Comparison of ENCODE assay signal across 12 mouse cellular contexts in genomic region chr16:79449732-79450131, GRCm38 (mm10).
DNase-seq lines count a peak whose midpoint lies in the region; ATAC-seq lines count a peak whose summit lies in the region.
"Had no signal": no experiment of that assay in that cellular context is flagged by ENCODE, and none has a peak within 500 bp of the region (broad histone marks: within the 10 kb centered on the region; RNA-seq: fewer than 3 reads in every experiment).

No protein-coding gene starts in this region.

- 58% methylated on average over 1 of the region's 1 CpGs for WGBS in midbrain, embryonic 12.5 days
- 58% methylated on average over 1 of the region's 1 CpGs for WGBS in midbrain, embryonic 10.5 days
- 27% methylated on average over 1 of the region's 1 CpGs for WGBS in forebrain, embryonic 14.5 days
- 19% methylated on average over 1 of the region's 1 CpGs for WGBS in midbrain, embryonic 14.5 days

- no peak overlapping the region for H3K27ac ChIP-seq in midbrain, embryonic 12.5 days (replicated peaks)
- H3K27ac ChIP-seq in midbrain, embryonic 10.5 days (replicated peaks): no peak overlapping the region
- H3K27ac ChIP-seq in forebrain, embryonic 14.5 days (ENCODE audit: low read depth, low read length): no peak overlapping the region; the same call in 1 of the 2 replicates
- no peak overlapping the region for H3K27ac ChIP-seq in midbrain, embryonic 14.5 days (replicated peaks; ENCODE audit: low read depth, low read length)
- H3K27ac ChIP-seq: heart, embryonic 10.5 days had no signal

- no peaks in the 10 kb centered on the region for H3K27me3 ChIP-seq in midbrain, embryonic 12.5 days
- H3K27me3 ChIP-seq in midbrain, embryonic 10.5 days (ENCODE audit: low read depth, poor library complexity, severe bottlenecking): no peaks in the 10 kb centered on the region
- no peaks in the 10 kb centered on the region for H3K27me3 ChIP-seq in forebrain, embryonic 14.5 days (replicated peaks; ENCODE audit: control insufficient read depth, insufficient read depth, low read length)
- no peaks in the 10 kb centered on the region for H3K27me3 ChIP-seq in midbrain, embryonic 14.5 days (ENCODE audit: control insufficient read depth, insufficient read depth, low read length)

- no peaks in the 10 kb centered on the region for H3K9me3 ChIP-seq in midbrain, embryonic 12.5 days
- no peaks in the 10 kb centered on the region for H3K9me3 ChIP-seq in midbrain, embryonic 10.5 days (replicated peaks)
- H3K9me3 ChIP-seq in forebrain, embryonic 14.5 days (replicated peaks; ENCODE audit: control insufficient read depth, low read length): no peaks in the 10 kb centered on the region
- H3K9me3 ChIP-seq in midbrain, embryonic 14.5 days (ENCODE audit: control insufficient read depth, low read length): no peaks in the 10 kb centered on the region
- H3K9me3 ChIP-seq: heart, embryonic 10.5 days had no signal

- no peaks in the 10 kb centered on the region for H3K36me3 ChIP-seq in midbrain, embryonic 12.5 days
- H3K36me3 ChIP-seq in midbrain, embryonic 10.5 days: no peaks in the 10 kb centered on the region
- no peaks in the 10 kb centered on the region for H3K36me3 ChIP-seq in forebrain, embryonic 14.5 days (ENCODE audit: control insufficient read depth, insufficient read depth, low read length)
- H3K36me3 ChIP-seq in midbrain, embryonic 14.5 days (ENCODE audit: control insufficient read depth, insufficient read depth, low read length): no peaks in the 10 kb centered on the region
- H3K36me3 ChIP-seq: heart, embryonic 10.5 days had no signal

- H3K4me3 ChIP-seq in midbrain, embryonic 12.5 days: no peak overlapping the region
- no peak overlapping the region for H3K4me3 ChIP-seq in midbrain, embryonic 10.5 days
- no peak overlapping the region for H3K4me3 ChIP-seq in forebrain, embryonic 14.5 days (ENCODE audit: low read depth, low read length)
- H3K4me3 ChIP-seq in midbrain, embryonic 14.5 days (replicated peaks; ENCODE audit: low read depth, low read length): no peak overlapping the region
- H3K4me3 ChIP-seq: heart, embryonic 10.5 days; myocyte had no signal

- DNase-seq in midbrain, embryonic 10.5 days (ENCODE audit: low spot score): no peak
- DNase-seq in cerebellum, adult 8-10 months: peak; percentile 37
- peak; percentile 79 for DNase-seq in forebrain, embryonic 14.5 days (ENCODE audit: low spot score)
- DNase-seq in midbrain, embryonic 14.5 days: peak; percentile 12
- no peak for DNase-seq in heart, postnatal 4 days
- no peak for DNase-seq in right cerebral cortex, postnatal 4 days
- DNase-seq in adrenal gland, adult (ENCODE audit: inconsistent age in 2 of 2, low spot score in 1 of 2): no peak
- DNase-seq: thymus, postnatal 4 days had no signal

- ATAC-seq in midbrain, embryonic 12.5 days (ENCODE audit: low FRiP score, low read depth): peak; percentile 54
- ATAC-seq in forebrain, embryonic 14.5 days: peak; percentile 93
- ATAC-seq in midbrain, embryonic 14.5 days (ENCODE audit: low FRiP score, low TSS enrichment): no peak
- ATAC-seq: lung, postnatal 0 days had no signal

- no peak overlapping the region for H3K4me2 ChIP-seq in midbrain, embryonic 12.5 days (replicated peaks)
- no peak overlapping the region for H3K4me2 ChIP-seq in forebrain, embryonic 14.5 days (ENCODE audit: low read length)
- no peak overlapping the region for H3K4me2 ChIP-seq in midbrain, embryonic 14.5 days (ENCODE audit: low read length)

- no peak overlapping the region for H3K9ac ChIP-seq in midbrain, embryonic 12.5 days (replicated peaks)
- H3K9ac ChIP-seq in forebrain, embryonic 14.5 days (ENCODE audit: low read length): no peak overlapping the region
- H3K9ac ChIP-seq in midbrain, embryonic 14.5 days (replicated peaks; ENCODE audit: low read length): no peak overlapping the region

- no peaks in the 10 kb centered on the region for H3K4me1 ChIP-seq in midbrain, embryonic 12.5 days
- no peaks in the 10 kb centered on the region for H3K4me1 ChIP-seq in midbrain, embryonic 10.5 days
- H3K4me1 ChIP-seq in forebrain, embryonic 14.5 days (ENCODE audit: control insufficient read depth, insufficient read depth, low read length): no peaks in the 10 kb centered on the region
- no peaks in the 10 kb centered on the region for H3K4me1 ChIP-seq in midbrain, embryonic 14.5 days (ENCODE audit: control insufficient read depth, insufficient read depth, low read length)
- H3K4me1 ChIP-seq: heart, embryonic 10.5 days had no signal

Comparison
In these comparisons a context has a peak if more than half of its experiments do, and no peak if none do; other contexts are left out.
1. DNase-seq: peak in cerebellum, adult 8-10 months (single experiment), forebrain, embryonic 14.5 days (single experiment) and midbrain, embryonic 14.5 days (single experiment); none in midbrain, embryonic 10.5 days (single experiment), heart, postnatal 4 days (single experiment), right cerebral cortex, postnatal 4 days (single experiment) and adrenal gland, adult (0 of 2).